Mouse (Mus musculus) right cerebral cortex, postnatal 4 days (tissue): ENCODE data around the gene Snx21.
A peak's percentile ranks its signal among the peaks of the same experiment; 100 is the strongest.
"Not testable (repeated sequence)": the region's sequence is repeated elsewhere in the genome, so short reads cannot be mapped to it uniquely, and the experiment has no call there.

Experiments
- DNase-seq: peaks from one replicate; pipeline ENCODE4 v3.0.0-alpha.2; 2022

Gene Snx21

GRCm38 (mm10) chr2:164795868-164796267 is 10.2 kb downstream of the Snx21 start:
- no peak for DNase-seq

DNA sequence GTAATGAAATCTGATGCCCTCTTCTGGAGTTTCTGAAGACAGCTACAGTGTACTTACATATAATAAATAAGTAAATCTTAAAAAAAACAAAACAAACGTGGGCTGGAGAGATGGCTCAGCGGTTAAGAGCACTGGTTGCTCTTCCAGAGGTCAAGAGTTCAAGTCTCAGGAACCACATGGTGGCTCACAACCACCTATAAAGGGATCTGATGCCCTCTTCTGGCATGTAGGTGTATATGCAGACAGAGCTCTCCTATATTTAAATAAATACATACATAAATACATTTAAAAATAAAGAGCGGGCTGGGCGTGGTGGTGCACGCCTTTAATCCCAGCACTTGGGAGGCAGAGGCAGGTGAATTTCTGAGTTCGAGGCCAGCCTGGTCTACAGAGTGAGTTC is 12.9 kb downstream of the Snx21 start:
- not testable (repeated sequence) for DNase-seq

- no peak for DNase-seq
Observed at GRCm38 (mm10) chr2:164800252-164801004, 14.8 kb downstream of the Snx21 start.

- no peak for DNase-seq
Observed at GRCm38 (mm10) chr2:164803201-164803920, 17.7 kb downstream of the Snx21 start.

GRCm38 (mm10) chr2:164803921-164804313 is 18.3 kb downstream of the Snx21 start:
- DNase-seq, result no peak

DNA sequence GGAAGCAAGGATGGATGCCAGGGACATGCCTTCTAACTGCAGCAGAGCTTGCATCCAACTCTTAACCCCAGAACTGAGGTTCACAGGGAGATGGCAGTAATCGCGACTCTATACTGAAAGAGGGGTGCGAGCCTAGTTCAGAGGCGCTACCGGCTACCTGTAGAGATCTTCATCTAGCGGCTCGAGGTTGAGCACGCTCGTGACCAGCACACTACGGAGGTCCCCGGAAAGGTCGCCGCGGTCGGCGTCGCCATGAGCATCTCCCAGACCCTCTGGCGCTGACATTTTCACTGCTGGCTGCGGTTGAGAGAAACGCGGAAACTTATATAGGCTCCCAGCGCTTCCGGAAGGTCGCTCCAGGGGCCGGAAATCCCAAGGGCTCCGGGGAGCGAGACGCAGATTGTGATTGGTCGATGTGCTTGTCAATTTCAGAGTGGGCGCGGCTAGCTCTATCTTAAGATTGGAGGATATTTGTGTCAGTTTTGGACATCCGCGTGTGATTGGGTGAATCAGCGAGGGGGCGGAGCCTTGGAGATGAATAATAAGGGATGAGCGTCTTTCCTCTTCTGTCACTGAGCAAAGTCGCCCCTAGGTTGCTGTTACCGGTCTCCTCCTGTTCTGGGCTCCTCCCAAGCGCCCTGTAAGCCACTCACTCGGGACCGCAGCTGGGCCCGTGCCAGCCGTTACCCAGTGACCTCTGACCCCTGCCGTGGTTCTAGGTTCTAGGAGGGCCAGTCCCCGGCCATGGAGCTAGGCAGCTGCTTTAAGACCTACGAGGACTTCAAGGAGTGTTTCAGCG is 19.1 kb downstream of the Snx21 start, which contains the start of the genes Acot8 and Zswim3:
Gene Acot8, minus strand, starts transcription at position 350 of the 799 bp plus-strand sequence.
Gene Zswim3, plus strand, starts transcription at position 566 of the 799 bp plus-strand sequence.
- DNase-seq, result peak; percentile 96

DNA sequence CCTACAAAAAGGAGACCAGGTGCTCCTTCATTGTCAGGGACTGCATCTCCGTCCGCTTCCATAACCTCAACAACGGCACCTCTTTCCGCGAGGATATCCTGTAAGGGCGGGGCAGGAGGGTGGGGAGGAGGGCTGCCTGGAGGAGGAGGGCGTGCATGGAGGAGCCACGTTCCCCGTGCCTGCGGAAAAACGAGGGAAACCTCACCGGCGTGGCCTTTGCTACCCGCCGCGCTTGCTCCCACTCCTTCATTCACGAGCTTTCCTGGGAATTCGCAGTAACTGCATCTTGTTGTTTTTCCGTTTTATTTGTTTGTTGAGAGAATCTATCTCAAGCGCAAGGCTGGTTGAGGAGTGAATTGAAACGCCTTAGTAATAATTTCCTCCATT is 19.7 kb downstream of the Snx21 start:
- DNase-seq, result no peak

DNA sequence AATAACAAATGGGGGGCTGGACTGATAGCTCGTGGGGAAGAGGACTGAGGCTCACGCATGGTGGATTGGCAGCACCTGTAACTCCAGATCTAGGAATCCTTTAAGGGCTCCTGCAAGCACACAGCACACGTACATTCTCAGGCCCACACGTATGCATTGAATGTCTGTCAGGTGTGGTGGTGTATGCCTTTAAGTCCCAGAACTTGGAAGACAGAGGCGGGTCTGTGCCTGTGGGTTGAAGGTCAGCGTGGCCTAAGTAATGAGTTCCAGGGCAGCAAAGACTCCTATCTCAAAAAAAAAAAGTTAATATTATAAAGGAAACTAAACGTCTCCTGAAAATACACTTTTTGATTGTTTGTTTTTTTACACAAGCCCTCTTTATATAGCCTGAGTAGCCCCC is 21.0 kb downstream of the Snx21 start:
- no peak for DNase-seq

DNA sequence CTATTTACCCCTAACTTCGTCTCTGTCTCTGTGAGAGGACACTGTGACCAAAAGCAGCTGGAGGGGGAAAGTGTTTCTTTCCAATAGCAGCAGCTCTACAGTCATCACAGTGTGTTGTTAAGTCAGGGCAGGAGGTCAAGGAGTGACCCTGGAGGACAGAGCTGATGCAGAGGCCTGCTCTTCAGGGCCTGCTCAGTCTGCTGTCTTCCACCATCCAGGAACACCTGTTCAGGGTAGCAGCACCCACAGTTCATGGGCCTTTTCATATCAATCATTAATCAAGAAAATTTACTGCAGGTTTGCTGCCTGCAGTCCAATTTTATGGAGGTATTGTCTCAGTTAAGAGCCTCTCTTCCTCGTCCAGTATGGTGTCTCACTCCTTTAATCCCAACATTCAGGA is 27.9 kb downstream of the Snx21 start:
- DNase-seq, result no peak

- no peak for DNase-seq
Observed at GRCm38 (mm10) chr2:164815348-164815747, 29.7 kb downstream of the Snx21 start.

DNA sequence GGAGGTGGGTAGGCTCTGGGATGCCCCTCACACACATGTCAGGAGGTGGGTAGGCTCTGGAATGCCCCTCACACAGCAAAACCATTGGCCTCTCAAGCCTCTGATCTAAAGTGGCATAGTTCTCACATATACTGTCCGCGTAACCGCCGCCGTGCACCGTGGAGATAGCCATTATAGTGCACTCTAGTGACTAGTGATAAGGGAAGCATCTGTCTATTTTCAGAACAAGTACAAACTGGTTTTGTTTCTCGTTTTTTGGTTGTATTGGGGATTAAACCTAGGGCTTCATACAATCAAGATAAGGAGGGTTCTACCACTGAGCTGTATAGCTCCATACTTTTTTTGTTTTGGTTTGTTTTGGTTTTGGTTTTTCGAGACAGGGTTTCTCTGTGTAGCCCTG is 30.2 kb downstream of the Snx21 start:
- no peak for DNase-seq

DNA sequence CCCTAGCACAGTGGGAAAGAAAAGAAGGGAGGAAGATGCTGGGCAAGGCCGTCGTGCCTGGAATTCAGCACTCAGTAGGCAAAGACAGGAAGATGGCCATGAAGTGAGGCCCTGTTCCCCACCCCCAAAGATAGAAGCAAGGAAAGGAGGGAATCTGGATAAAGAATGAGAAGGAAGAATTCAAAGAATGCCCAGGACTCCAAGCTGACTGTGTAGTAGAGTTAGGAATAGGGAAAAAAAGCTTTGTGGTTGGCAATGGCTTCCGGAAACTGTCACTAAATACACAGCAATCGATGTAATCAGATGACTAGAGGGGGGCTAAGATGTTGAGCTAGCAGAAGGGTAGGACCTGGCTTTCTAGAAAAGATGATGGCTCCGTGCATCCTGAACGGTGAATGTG is 31.6 kb downstream of the Snx21 start:
- no peak for DNase-seq

DNA sequence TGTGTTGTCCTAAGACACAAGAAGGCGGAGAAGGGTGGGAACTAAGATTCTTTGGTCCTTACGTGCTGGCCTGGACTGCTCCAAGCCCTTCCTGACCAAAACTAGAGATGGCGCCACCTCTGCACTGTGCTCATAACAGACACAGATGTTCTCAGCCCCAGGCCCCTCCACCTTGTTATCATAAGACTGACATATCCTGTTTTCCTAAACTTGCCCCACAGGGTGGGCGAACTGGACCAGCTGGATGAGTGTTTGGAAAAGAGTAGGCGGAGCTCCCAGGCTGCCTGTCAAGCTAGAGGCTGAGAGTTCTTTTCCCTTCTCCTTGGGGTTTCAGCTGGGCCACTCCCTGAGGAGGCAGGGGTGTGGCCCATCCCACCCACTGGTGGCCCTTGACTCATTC is 32.1 kb downstream of the Snx21 start:
- DNase-seq, result no peak

DNA sequence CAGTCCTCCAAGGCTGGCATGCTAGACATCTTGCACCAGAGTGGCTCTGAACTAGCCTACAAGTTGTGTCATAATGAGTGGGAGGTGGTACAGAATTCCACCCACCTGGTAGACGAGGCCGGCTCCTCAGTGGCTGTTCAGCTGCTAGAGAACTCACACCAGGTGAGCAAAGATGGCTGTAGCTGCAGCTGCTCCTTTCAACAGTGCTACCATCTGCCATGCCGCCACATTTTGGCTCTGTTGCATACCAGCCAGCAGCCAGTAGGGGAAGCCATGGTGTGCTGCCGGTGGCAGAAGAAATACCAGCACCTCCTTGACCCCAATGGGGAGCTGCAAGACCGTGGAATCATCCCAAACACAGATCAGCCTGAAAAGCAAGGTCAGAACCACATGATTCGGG is 35.4 kb downstream of the Snx21 start:
- no peak for DNase-seq

- peak; percentile 100 for DNase-seq
Observed at GRCm38 (mm10) chr2:164822636-164823165, 37.1 kb downstream of the Snx21 start, which contains the start of gene Zswim1. Gene Zswim1, plus strand, starts transcription at chr2:164822686.

DNA sequence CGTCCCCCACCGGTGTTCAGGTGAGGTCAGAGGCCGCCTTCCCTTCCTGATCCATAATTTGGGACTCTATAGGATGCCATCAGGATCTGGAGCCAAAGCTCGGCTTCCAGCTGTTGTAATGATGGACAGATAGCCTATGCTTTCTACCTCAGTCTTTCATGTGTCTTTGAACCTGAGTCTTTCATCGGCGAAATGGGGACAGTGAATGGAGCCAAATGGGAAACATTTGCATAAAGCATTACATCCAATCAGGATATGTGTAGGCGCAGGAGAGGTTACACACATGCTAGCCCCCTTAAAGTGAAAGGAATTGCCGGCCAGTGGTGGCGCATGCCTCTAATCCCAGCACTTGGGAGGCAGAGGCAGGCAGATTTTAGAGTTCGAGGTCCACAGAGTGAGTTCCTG is 37.6 kb downstream of the Snx21 start:
- DNase-seq, result no peak

DNA sequence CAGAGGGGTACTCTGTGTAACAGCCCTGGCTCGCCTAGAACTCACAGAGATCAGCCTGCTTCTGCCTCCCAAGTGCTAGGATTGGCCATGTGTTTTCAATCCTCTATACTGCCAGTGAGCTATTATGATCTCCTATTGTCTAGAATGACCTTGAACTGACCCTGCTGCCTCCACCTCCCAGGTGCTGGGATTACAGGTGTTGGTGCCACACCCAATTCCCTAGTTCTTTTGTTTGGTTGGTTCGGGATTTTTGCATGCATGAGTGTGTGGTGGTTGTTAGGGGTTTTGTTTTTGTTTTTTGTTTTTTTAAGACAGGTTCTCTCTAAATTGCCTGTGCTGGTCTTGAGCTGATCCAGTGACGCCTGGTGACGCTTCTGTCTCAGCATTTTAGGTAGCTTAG is 38.3 kb downstream of the Snx21 start:
- no peak for DNase-seq

DNA sequence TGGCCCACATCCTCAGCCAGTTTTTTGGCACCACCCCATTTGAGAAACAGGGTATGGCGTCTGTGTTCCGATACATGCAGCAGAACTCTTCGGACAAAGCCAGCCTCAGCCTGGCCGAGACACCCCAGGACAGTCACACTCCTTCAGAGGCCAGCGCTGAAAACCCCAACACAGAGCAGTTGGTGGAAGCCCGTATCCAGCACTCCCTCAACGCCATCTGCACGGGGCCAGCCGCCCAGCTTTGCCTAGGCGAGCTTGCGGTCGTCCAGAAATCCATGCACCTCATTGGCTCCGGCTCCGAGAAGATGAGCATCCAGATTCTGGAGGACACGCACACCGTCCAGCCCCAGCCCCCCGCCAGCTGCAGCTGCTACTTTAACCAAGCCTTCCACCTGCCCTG is 39.9 kb downstream of the Snx21 start:
- DNase-seq, result no peak

DNA sequence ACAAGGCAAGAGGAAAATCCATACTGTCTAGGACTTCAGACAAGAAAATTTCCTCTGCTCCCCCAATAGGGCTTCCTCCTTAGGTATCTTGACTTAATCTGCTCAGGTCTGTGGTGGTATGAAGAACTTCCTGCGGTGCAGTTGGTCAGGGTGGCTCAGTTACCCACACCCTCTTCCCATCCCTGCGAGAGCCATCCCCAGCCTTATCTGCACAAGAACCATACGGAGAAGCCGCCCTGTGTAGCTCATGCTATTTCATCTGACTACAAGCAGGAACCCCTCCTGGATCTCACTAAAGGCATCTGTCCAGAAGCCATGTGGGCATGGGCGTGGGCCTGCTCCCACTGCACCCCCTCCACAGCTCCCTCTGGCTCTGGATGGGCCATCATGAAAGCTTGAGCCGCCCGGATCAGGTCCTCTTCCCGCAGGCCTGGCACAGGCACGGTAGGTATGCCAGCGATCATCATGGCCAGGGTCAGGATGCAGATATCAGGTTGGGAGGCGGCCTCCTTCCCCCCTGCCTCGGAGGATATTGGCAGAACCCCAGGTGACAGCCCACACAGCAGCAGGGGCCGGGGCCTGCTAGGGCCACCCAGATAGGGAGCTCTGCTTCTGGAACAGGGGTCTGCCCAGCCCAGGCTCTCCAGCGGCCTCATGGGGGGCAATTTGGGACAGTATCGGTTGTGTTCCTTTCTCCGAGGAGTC is 41.7 kb downstream of the Snx21 start:
- no peak for DNase-seq

- no peak for DNase-seq
Observed at GRCm38 (mm10) chr2:164828437-164828836, 42.8 kb downstream of the Snx21 start, which contains the start of gene Spata25. Gene Spata25, minus strand, starts transcription at chr2:164828537.

- DNase-seq, result no peak
Observed at GRCm38 (mm10) chr2:164829090-164829489, 43.5 kb downstream of the Snx21 start.

- DNase-seq, result no peak
Observed at GRCm38 (mm10) chr2:164831029-164831428, 45.4 kb downstream of the Snx21 start.
